Mouse (Mus musculus) E14TG2a.4 (cell line): ENCODE results near the gene Lrriq1.

ENCODE experiments used
- CTCF ChIP-seq: conservative IDR thresholded peaks from 2 replicates; pipeline ENCODE4 v1.5.1; 2014; ENCODE audit warnings: low read length
- NANOG ChIP-seq: IDR thresholded peaks from 2 replicates; pipeline ENCODE4 v1.6.1; 2014; ENCODE audit warnings: borderline replicate concordance, low read length, mixed read lengths

DNA sequence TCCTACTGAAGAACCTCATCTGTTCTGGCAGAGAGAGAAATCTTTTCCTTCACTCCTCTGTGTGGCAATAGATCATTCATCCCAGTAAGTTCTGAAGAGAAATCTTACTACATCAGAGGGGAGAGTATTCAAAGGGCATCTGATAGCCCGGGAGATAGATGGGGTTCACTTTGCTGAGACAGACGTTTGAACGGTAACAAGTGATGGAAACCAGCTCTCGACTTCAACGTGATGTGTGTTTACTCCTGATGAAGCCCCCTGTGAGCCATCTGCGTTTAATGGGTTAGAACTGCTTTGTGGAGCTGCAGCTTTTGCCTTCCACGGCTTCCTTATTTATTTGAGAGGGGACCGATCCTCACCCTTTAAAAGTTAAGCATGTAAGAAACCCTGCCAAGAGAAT lies 235.2 kb downstream of the Lrriq1 start:
- TF ChIP-seq NANOG (no peak), CTCF (no peak)
